Mouse (Mus musculus): ENCODE data around the gene 1700029I15Rik. TPM values are rescaled to one million over a fixed set of nuclear protein-coding genes. Genes with fewer than 3 reads are reported as not detected.

The 1700029I15Rik gene
- total RNA-seq, 2 experiments from 2014 or later, result 2.9 to 4.0 TPM

Small RNAs within 50 kb of the gene (microRNA-seq; reads per million reads assigned to microRNA genes)
- gene Mir7000, result 3.4 to 5.4 reads per million in 2 experiments

Other genes with a start within 250 kb of the 1700029I15Rik start
- gene Pex16, start 7.9 kb upstream of the 1700029I15Rik start, total RNA-seq (2021), result 10 to 100 TPM; 36.5 to 41.2 TPM
- under 1 TPM; 0.42 to 0.77 TPM for gene Large2, start 7.7 kb upstream of the 1700029I15Rik start, total RNA-seq (2021)
- gene Mapk8ip1, start 18.7 kb downstream of the 1700029I15Rik start, total RNA-seq (2021), result 100 to 1,000 TPM; 392 to 397 TPM
- gene Cry2, start 51.5 kb downstream of the 1700029I15Rik start, total RNA-seq (2021), result 100 to 1,000 TPM; 109 to 116 TPM
- gene Slc35c1, start 78.0 kb downstream of the 1700029I15Rik start, total RNA-seq (2021), result 10 to 100 TPM; 20.5 to 22.1 TPM
- 100 to 1,000 TPM; 217 to 239 TPM for gene Chst1, start 217.2 kb downstream of the 1700029I15Rik start, total RNA-seq (2021)